Mouse (Mus musculus) kidney, postnatal 0 days (tissue): ENCODE measurements around the gene 4930512M02Rik. TPM values are rescaled to one million over a fixed set of nuclear protein-coding genes. Genes with fewer than 3 reads are reported as not detected.
"Not testable (repeated sequence)": the region's sequence is repeated elsewhere in the genome, so short reads cannot be mapped to it uniquely, and the experiment has no call there.

Source experiments
- ATAC-seq: fragments of 200-750 bp; cut with Nextera tagmentation; replicated peaks from 2 replicates; pipeline ENCODE4 v1.8.0; 2017; ENCODE audit warnings: low read depth, moderate number of reproducible peaks, moderate TSS enrichment, moderate library complexity; ENCODE audit not compliant: low FRiP score
- DNase-seq: peaks from one replicate; pipeline ENCODE4 v3.0.0-alpha.2; 2016; ENCODE audit warnings: low spot score
- H3K27ac ChIP-seq: fragments of 300-500 bp; sonication (generic); 2 replicates; pipeline ENCODE4 v1.5.1; 2014; ENCODE audit warnings: mild to moderate bottlenecking
- H3K27me3 ChIP-seq: fragments of 300-500 bp; sonication (generic); 2 replicates; pipeline ENCODE4 v1.6.1; 2014; ENCODE audit warnings: low read length, mixed read lengths; ENCODE audit not compliant: insufficient read depth
- H3K36me3 ChIP-seq: fragments of 300-500 bp; sonication (generic); 2 replicates; pipeline ENCODE4 v1.6.1; 2014; ENCODE audit warnings: low read length, mixed read lengths; ENCODE audit not compliant: insufficient read depth
- H3K4me1 ChIP-seq: fragments of 300-500 bp; sonication (generic); replicated peaks from 2 replicates; pipeline ENCODE4 v1.6.1; 2014; ENCODE audit warnings: antibody characterized with exemption, low read length, mixed read lengths; ENCODE audit not compliant: insufficient read depth
- H3K4me2 ChIP-seq: fragments of 300-500 bp; sonication (generic); 2 replicates; pipeline ENCODE4 v1.6.1; 2014; ENCODE audit warnings: mild to moderate bottlenecking, low read length, moderate library complexity, mixed read lengths
- H3K4me3 ChIP-seq: fragments of 300-500 bp; sonication (generic); replicated peaks from 2 replicates; pipeline ENCODE4 v1.5.1; 2014; ENCODE audit warnings: low read depth, low read length
- H3K9ac ChIP-seq: fragments of 300-500 bp; sonication (generic); 2 replicates; pipeline ENCODE4 v1.6.1; 2014; ENCODE audit warnings: low read depth, low read length
- H3K9me3 ChIP-seq: fragments of 300-500 bp; sonication (generic); replicated peaks from 2 replicates; pipeline ENCODE4 v1.6.1; 2016; ENCODE audit warnings: low read length, inconsistent platforms, mixed read lengths
- CTCF ChIP-seq: IDR thresholded peaks from 2 replicates; pipeline ENCODE4 v1.5.1; 2016; ENCODE audit warnings: antibody characterized with exemption, low read depth, mild to moderate bottlenecking, moderate library complexity
- WGBS: fragments of 180-500 bp; shearing (Covaris S2); extraction: QIAGEN DNeasy Blood & Tissue Kit; methylation state at CpG from one replicate; pipeline ENCODE4 v1.1.7; 2014; 5-methylcytosine and 5-hydroxymethylcytosine counted together
- polyA plus RNA-seq: library from polyadenylated mRNA; unstranded; fragments of >200 nt; fragmentation: Nextera tagmentation; extraction: Ambion mirVana; gene quantifications from 2 replicates; pipeline ENCODE4 v1.2.1, GENCODE M21; 2015

The 4930512M02Rik gene
- polyA plus RNA-seq = not detected in 2 replicates

- H3K4me3 ChIP-seq, H3K4me2 ChIP-seq, H3K4me1 ChIP-seq, ATAC-seq, H3K27ac ChIP-seq, H3K27me3 ChIP-seq, H3K36me3 ChIP-seq, H3K9me3 ChIP-seq, H3K9ac ChIP-seq, DNase-seq: not testable (repeated sequence)
- WGBS = 94% methylated on average over 2 of the region's 4 CpGs
Observed at GRCm38 (mm10) chr11:11627735-11628134, at the start of gene 4930512M02Rik. TSS of gene 4930512M02Rik (minus strand) at chr11:11627835.

- H3K36me3 ChIP-seq = no peaks in the 10 kb centered on the region
- DNase-seq = no peak
- H3K27me3 ChIP-seq = no peaks in the 10 kb centered on the region
- H3K4me3 ChIP-seq = no peak overlapping the region
- no peaks in the 10 kb centered on the region for H3K9me3 ChIP-seq
- no peak for ATAC-seq
- no peak for TF ChIP-seq CTCF
- H3K4me1 ChIP-seq = no peaks in the 10 kb centered on the region
- no peak overlapping the region for H3K4me2 ChIP-seq
- WGBS = 88% methylated on average over 7 of the region's 7 CpGs
- no peak overlapping the region for H3K27ac ChIP-seq
- H3K9ac ChIP-seq = no peak overlapping the region
Observed at GRCm38 (mm10) chr11:11677165-11677564, 49.5 kb upstream of the 4930512M02Rik start.

GRCm38 (mm10) chr11:11676068-11676741, 48.6 kb upstream of the 4930512M02Rik start:
- Histone ChIP-seq H3K27ac (no peak overlapping the region), H3K27me3 (no peaks in the 10 kb centered on the region), H3K9me3 (no peaks in the 10 kb centered on the region), H3K4me3 (no peak overlapping the region), H3K36me3 (no peaks in the 10 kb centered on the region), H3K4me1 (no peaks in the 10 kb centered on the region), H3K4me2 (no peak overlapping the region), H3K9ac (no peak overlapping the region)
- TF ChIP-seq CTCF = no peak
- DNase-seq = no peak
- ATAC-seq = no peak
- WGBS = 68% methylated on average over 9 of the region's 9 CpGs

GRCm38 (mm10) chr11:11675063-11675462, 47.4 kb upstream of the 4930512M02Rik start:
- Histone ChIP-seq H3K9me3 (no peaks in the 10 kb centered on the region), H3K9ac (no peak overlapping the region), H3K4me3 (no peak overlapping the region), H3K27ac (no peak overlapping the region), H3K27me3 (no peaks in the 10 kb centered on the region), H3K36me3 (no peaks in the 10 kb centered on the region), H3K4me2 (no peak overlapping the region), H3K4me1 (no peaks in the 10 kb centered on the region)
- TF ChIP-seq CTCF = no peak
- no peak for DNase-seq
- no peak for ATAC-seq

- no peak for DNase-seq
- Histone ChIP-seq H3K36me3 (no peaks in the 10 kb centered on the region), H3K27ac (no peak overlapping the region), H3K4me2 (no peak overlapping the region), H3K4me3 (no peak overlapping the region), H3K9me3 (no peaks in the 10 kb centered on the region), H3K27me3 (no peaks in the 10 kb centered on the region), H3K4me1 (no peaks in the 10 kb centered on the region), H3K9ac (no peak overlapping the region)
- no peak for ATAC-seq
- no peak for TF ChIP-seq CTCF
- 73% methylated on average over 4 of the region's 4 CpGs for WGBS
Observed at GRCm38 (mm10) chr11:11672974-11673373, 45.3 kb upstream of the 4930512M02Rik start.

- no peaks in the 10 kb centered on the region for H3K9me3 ChIP-seq
- H3K4me2 ChIP-seq = no peak overlapping the region
- no peak overlapping the region for H3K27ac ChIP-seq
- DNase-seq (no peak), ATAC-seq (no peak)
- no peaks in the 10 kb centered on the region for H3K36me3 ChIP-seq
- no peak overlapping the region for H3K9ac ChIP-seq
- no peak overlapping the region for H3K4me3 ChIP-seq
- no peaks in the 10 kb centered on the region for H3K4me1 ChIP-seq
- no peak for TF ChIP-seq CTCF
- H3K27me3 ChIP-seq = no peaks in the 10 kb centered on the region
- 83% methylated on average over 3 of the region's 3 CpGs for WGBS
Observed at GRCm38 (mm10) chr11:11667922-11668290, 40.3 kb upstream of the 4930512M02Rik start.
